Mouse (Mus musculus): Measurements from ENCODE around the gene Draxin.
"Not testable (repeated sequence)": the region's sequence is repeated elsewhere in the genome, so short reads cannot be mapped to it uniquely, and the experiment has no call there.

GRCm38 (mm10) chr4:148176603-148177002 lies 46.1 kb upstream of the Draxin start:
- TF ChIP-seq GATA1, TAL1 (IDR thresholded peaks at IDR 0.05; ENCODE audit: low read length): not testable (repeated sequence)
